Mouse (Mus musculus) heart, adult 2 months (tissue): Measurements from ENCODE around the gene Fam71f2. TPM values are rescaled to one million over a fixed set of nuclear protein-coding genes. Genes with fewer than 3 reads are reported as not detected.

ENCODE experiments used
- DNase-seq, 2 experiments: peaks; one replicate each; pipeline ENCODE4 v3.0.0; 2021
- H3K27ac ChIP-seq: fragments of 200-600 bp; 2 replicates; pipeline ENCODE4 v1.8.1; 2022
- H3K27me3 ChIP-seq: fragments of 200-500 bp; 2 replicates; pipeline ENCODE4 v1.6.1; 2012; ENCODE audit warnings: mild to moderate bottlenecking, low read length, inconsistent platforms, mixed read lengths; ENCODE audit not compliant: control insufficient read depth, insufficient read depth
- H3K36me3 ChIP-seq: fragments of 200-500 bp; 2 replicates; pipeline ENCODE4 v1.6.1; 2012; ENCODE audit warnings: low read length, inconsistent platforms; ENCODE audit not compliant: control insufficient read depth, insufficient read depth
- H3K4me1 ChIP-seq: fragments of 200-500 bp; 2 replicates; pipeline ENCODE4 v1.6.1; 2011; ENCODE audit warnings: low read length; ENCODE audit not compliant: control insufficient read depth, insufficient read depth
- H3K4me3 ChIP-seq: fragments of 200-600 bp; 2 replicates; pipeline ENCODE4 v1.8.1; 2022
- H3K79me2 ChIP-seq: fragments of 200-500 bp; replicated peaks from 2 replicates; pipeline ENCODE4 v1.6.1; 2012; ENCODE audit warnings: mild to moderate bottlenecking, inconsistent platforms, low read length, moderate library complexity, mixed read lengths; ENCODE audit not compliant: control insufficient read depth, insufficient read depth
- H3K9ac ChIP-seq: fragments of 200-500 bp; 2 replicates; pipeline ENCODE4 v1.6.1; 2012; ENCODE audit warnings: low read depth, mild to moderate bottlenecking, control low read depth, inconsistent platforms, low read length, mixed read lengths
- CTCF ChIP-seq: fragments of 200-600 bp; IDR thresholded peaks from 2 replicates; pipeline ENCODE4 v1.8.1; 2022; ENCODE audit warnings: antibody characterized with exemption, mild to moderate bottlenecking, moderate library complexity
- EP300 ChIP-seq: fragments of 200-500 bp; IDR thresholded peaks from 2 replicates; pipeline ENCODE4 v1.6.1; 2011; ENCODE audit warnings: low read depth, low read length, control low read depth; ENCODE audit not compliant: insufficient read depth
- POLR2A ChIP-seq: fragments of 200-500 bp; IDR thresholded peaks from 2 replicates; pipeline ENCODE4 v1.6.1; 2011; ENCODE audit warnings: mild to moderate bottlenecking, low read depth, low read length, control low read depth; ENCODE audit not compliant: insufficient read depth
- WGBS: fragments of 180-500 bp; shearing (Covaris S2); methylation state at CpG from one replicate; pipeline ENCODE4 v1.1.7; 2018; 5-methylcytosine and 5-hydroxymethylcytosine counted together
- intact Hi-C: fragments of 180-260 bp; cut with DNase I; formaldehyde crosslinking; loops from one replicate; pipeline ENCODE4 v1.15.1; 2025
- polyA plus RNA-seq: library from polyadenylated mRNA; depleted of rRNA; stranded (reverse); fragments of >200 nt; gene quantifications from 2 replicates; pipeline ENCODE4 v1.2.3, GENCODE M21; 2012
- total RNA-seq, 2 experiments: library from RNA; stranded (reverse); gene quantifications; 2 replicates each; pipeline ENCODE4 v1.2.3; 2021

The Fam71f2 gene
- total and polyA plus RNA-seq, 3 experiments: 0.70 TPM; not detected in 2

- peak; percentile 52 for TF ChIP-seq CTCF
- TF ChIP-seq POLR2A: no peak
- no peak for TF ChIP-seq EP300
- Histone ChIP-seq H3K36me3 (no peaks in the 10 kb centered on the region), H3K79me2 (no peaks in the 10 kb centered on the region), H3K27ac (no peak overlapping the region), H3K27me3 (no peaks in the 10 kb centered on the region), H3K4me1 (no peaks in the 10 kb centered on the region), H3K9ac (no peak overlapping the region), H3K4me3 (no peak overlapping the region)
- intact Hi-C loops: no loop called here
- DNase-seq: no peak
- 38% methylated on average over 5 of the region's 5 CpGs for WGBS
These were observed 24.3 kb downstream of the Fam71f2 start for GRCm38 (mm10) chr6:29303726-29304125.

- Histone ChIP-seq H3K79me2 (no peaks in the 10 kb centered on the region), H3K4me3 (no peak overlapping the region), H3K36me3 (no peaks in the 10 kb centered on the region), H3K27me3 (no peaks in the 10 kb centered on the region), H3K4me1 (no peaks in the 10 kb centered on the region), H3K9ac (no peak overlapping the region), H3K27ac (no peak overlapping the region)
- intact Hi-C loops: no loop called here
- DNase-seq: no peak
- TF ChIP-seq CTCF: peak; percentile 19; the same call in 1 of the 2 replicates
- no peak for TF ChIP-seq EP300
- TF ChIP-seq POLR2A: no peak
- WGBS: 87% methylated on average over 4 of the region's 4 CpGs
These were observed 26.1 kb downstream of the Fam71f2 start for GRCm38 (mm10) chr6:29305462-29305861.

- 87% methylated on average over 16 of the region's 16 CpGs for WGBS
- intact Hi-C loops: no loop called here
- TF ChIP-seq EP300: no peak
- no peak for TF ChIP-seq CTCF
- no peak for TF ChIP-seq POLR2A
- H3K27me3 ChIP-seq: no peaks in the 10 kb centered on the region
- no peak overlapping the region for H3K9ac ChIP-seq
- no peaks in the 10 kb centered on the region for H3K4me1 ChIP-seq
- H3K79me2 ChIP-seq: no peaks in the 10 kb centered on the region
- no peak overlapping the region for H3K4me3 ChIP-seq
- H3K36me3 ChIP-seq: no peaks in the 10 kb centered on the region
- no peak for DNase-seq
- no peak overlapping the region for H3K27ac ChIP-seq
These were observed 29.6 kb downstream of the Fam71f2 start for GRCm38 (mm10) chr6:29308846-29309605.

GRCm38 (mm10) chr6:29313690-29314202, 34.4 kb downstream of the Fam71f2 start:
- intact Hi-C loops: no loop called here
- Histone ChIP-seq H3K79me2 (no peaks in the 10 kb centered on the region), H3K27ac (no peak overlapping the region), H3K36me3 (no peaks in the 10 kb centered on the region), H3K27me3 (no peaks in the 10 kb centered on the region), H3K4me1 (peaks cover 1% of the 10 kb centered on the region; the same call in 1 of the 2 replicates), H3K4me3 (no peak overlapping the region), H3K9ac (no peak overlapping the region)
- TF ChIP-seq POLR2A (no peak), CTCF (no peak), EP300 (no peak)
- 70% methylated on average over 14 of the region's 14 CpGs for WGBS
- DNase-seq: no peak

GRCm38 (mm10) chr6:29317286-29317685, 37.9 kb downstream of the Fam71f2 start:
- intact Hi-C loops: no loop called here
- 61% methylated on average over 2 of the region's 2 CpGs for WGBS

GRCm38 (mm10) chr6:29317941-29318340, 38.5 kb downstream of the Fam71f2 start:
- no peak for TF ChIP-seq POLR2A
- TF ChIP-seq EP300: no peak
- TF ChIP-seq CTCF: no peak
- intact Hi-C loops: no loop called here
- H3K79me2 ChIP-seq: no peaks in the 10 kb centered on the region

More at GRCm38 (mm10) chr6:29317286-29317685, 37.9 kb downstream of the Fam71f2 start:
- no peak overlapping the region for H3K9ac ChIP-seq
- H3K4me1 ChIP-seq: peaks cover 1% of the 10 kb centered on the region; the same call in 1 of the 2 replicates
- H3K27me3 ChIP-seq: no peaks in the 10 kb centered on the region
- no peak overlapping the region for H3K4me3 ChIP-seq
- H3K36me3 ChIP-seq: no peaks in the 10 kb centered on the region
- TF ChIP-seq POLR2A (no peak), CTCF (no peak), EP300 (no peak)
- DNase-seq: no peak
- no peak overlapping the region for H3K27ac ChIP-seq
- no peaks in the 10 kb centered on the region for H3K79me2 ChIP-seq

More at GRCm38 (mm10) chr6:29317941-29318340, 38.5 kb downstream of the Fam71f2 start:
- no peak overlapping the region for H3K4me3 ChIP-seq
- H3K27me3 ChIP-seq: no peaks in the 10 kb centered on the region
- H3K9ac ChIP-seq: no peak overlapping the region
- H3K4me1 ChIP-seq: peaks cover 1% of the 10 kb centered on the region; the same call in 1 of the 2 replicates
- no peak overlapping the region for H3K27ac ChIP-seq
- WGBS: 73% methylated on average over 3 of the region's 3 CpGs
- H3K36me3 ChIP-seq: no peaks in the 10 kb centered on the region
- no peak for DNase-seq
